Mouse (Mus musculus): ENCODE results near the gene Atp23. TPM values are rescaled to one million over a fixed set of nuclear protein-coding genes. Genes with fewer than 3 reads are reported as not detected.

Gene Atp23
- polyA plus RNA-seq, 1 experiment, result 6.3 TPM

GRCm38 (mm10) chr10:126895891-126896290, 5.3 kb downstream of the Atp23 start:
- 70% methylated on average over 6 of the region's 6 CpGs for WGBS
- no peak overlapping the region for H3K4me3 ChIP-seq (ENCODE audit: low read depth, low read length)
- TF ChIP-seq POLR2A (IDR thresholded peaks at IDR 0.05; ENCODE audit: low read depth, low read length) (no peak), CTCF (IDR thresholded peaks at IDR 0.05; ENCODE audit: extremely low read depth, insufficient read length, insufficient replicate concordance, low read depth, low read length) (no peak)
- peaks cover 19% of the 10 kb centered on the region for H3K36me3 ChIP-seq (ENCODE audit: control insufficient read depth, insufficient read depth, low read length)
- no peak overlapping the region for H3K27ac ChIP-seq (ENCODE audit: insufficient read depth, low read depth, low read length)
- H3K27me3 ChIP-seq (ENCODE audit: control insufficient read depth, insufficient read depth, low read length), result no peaks in the 10 kb centered on the region
- H3K4me1 ChIP-seq (ENCODE audit: control insufficient read depth, insufficient read depth, insufficient read length, low read length), result no peaks in the 10 kb centered on the region

GRCm38 (mm10) chr10:126894061-126894460, 7.1 kb downstream of the Atp23 start:
- WGBS, result 95% methylated on average over 15 of the region's 15 CpGs
- no peak overlapping the region for H3K4me3 ChIP-seq (ENCODE audit: low read depth, low read length)
- no peaks in the 10 kb centered on the region for H3K27me3 ChIP-seq (ENCODE audit: control insufficient read depth, insufficient read depth, low read length)
- no peak for TF ChIP-seq CTCF (IDR thresholded peaks at IDR 0.05; ENCODE audit: extremely low read depth, insufficient read length, insufficient replicate concordance, low read depth, low read length)
- H3K4me1 ChIP-seq (ENCODE audit: control insufficient read depth, insufficient read depth, insufficient read length, low read length), result no peaks in the 10 kb centered on the region
- H3K27ac ChIP-seq (ENCODE audit: insufficient read depth, low read depth, low read length), result no peak overlapping the region
- peaks cover 34% of the 10 kb centered on the region for H3K36me3 ChIP-seq (ENCODE audit: control insufficient read depth, insufficient read depth, low read length)

- TF ChIP-seq POLR2A (IDR thresholded peaks at IDR 0.05; ENCODE audit: low read depth, low read length), result no peak
- no peak for TF ChIP-seq CTCF (IDR thresholded peaks at IDR 0.05; ENCODE audit: extremely low read depth, insufficient read length, insufficient replicate concordance, low read depth, low read length)
- Histone ChIP-seq H3K4me1 (ENCODE audit: control insufficient read depth, insufficient read depth, insufficient read length, low read length) (no peaks in the 10 kb centered on the region), H3K4me3 (ENCODE audit: low read depth, low read length) (no peak overlapping the region), H3K36me3 (ENCODE audit: control insufficient read depth, insufficient read depth, low read length) (peaks cover 37% of the 10 kb centered on the region), H3K27ac (ENCODE audit: insufficient read depth, low read depth, low read length) (no peak overlapping the region), H3K27me3 (ENCODE audit: control insufficient read depth, insufficient read depth, low read length) (no peaks in the 10 kb centered on the region)
- WGBS, result 96% methylated on average over 7 of the region's 7 CpGs
Observed at GRCm38 (mm10) chr10:126893145-126893544, 8.0 kb downstream of the Atp23 start.

- Histone ChIP-seq H3K36me3 (ENCODE audit: control insufficient read depth, insufficient read depth, low read length) (peaks cover 2% of the 10 kb centered on the region; the same call in 1 of the 2 replicates), H3K4me3 (ENCODE audit: low read depth, low read length) (no peak overlapping the region), H3K27ac (ENCODE audit: insufficient read depth, low read depth, low read length) (no peak overlapping the region), H3K4me1 (ENCODE audit: control insufficient read depth, insufficient read depth, insufficient read length, low read length) (no peaks in the 10 kb centered on the region), H3K27me3 (ENCODE audit: control insufficient read depth, insufficient read depth, low read length) (no peaks in the 10 kb centered on the region)
- TF ChIP-seq POLR2A (IDR thresholded peaks at IDR 0.05; ENCODE audit: low read depth, low read length) (no peak), CTCF (IDR thresholded peaks at IDR 0.05; ENCODE audit: extremely low read depth, insufficient read length, insufficient replicate concordance, low read depth, low read length) (no peak)
- 92% methylated on average over 3 of the region's 3 CpGs for WGBS
Observed at GRCm38 (mm10) chr10:126873755-126874154, 27.4 kb downstream of the Atp23 start.

GRCm38 (mm10) chr10:126872256-126872655, 28.9 kb downstream of the Atp23 start:
- TF ChIP-seq CTCF (IDR thresholded peaks at IDR 0.05; ENCODE audit: extremely low read depth, insufficient read length, insufficient replicate concordance, low read depth, low read length), result no peak
- no peak for TF ChIP-seq POLR2A (IDR thresholded peaks at IDR 0.05; ENCODE audit: low read depth, low read length)
- WGBS, result 69% methylated on average over 5 of the region's 5 CpGs
- H3K36me3 ChIP-seq (ENCODE audit: control insufficient read depth, insufficient read depth, low read length), result no peaks in the 10 kb centered on the region
- H3K27ac ChIP-seq (ENCODE audit: insufficient read depth, low read depth, low read length), result no peak overlapping the region
- H3K27me3 ChIP-seq (ENCODE audit: control insufficient read depth, insufficient read depth, low read length), result no peaks in the 10 kb centered on the region; the same call in 1 of the 2 replicates
- H3K4me3 ChIP-seq (ENCODE audit: low read depth, low read length), result no peak overlapping the region
- no peaks in the 10 kb centered on the region for H3K4me1 ChIP-seq (ENCODE audit: control insufficient read depth, insufficient read depth, insufficient read length, low read length)

GRCm38 (mm10) chr10:126869372-126870318, 31.5 kb downstream of the Atp23 start:
- TF ChIP-seq CTCF (IDR thresholded peaks at IDR 0.05; ENCODE audit: extremely low read depth, insufficient read length, insufficient replicate concordance, low read depth, low read length), result peak; percentile 76
- TF ChIP-seq POLR2A (IDR thresholded peaks at IDR 0.05; ENCODE audit: low read depth, low read length), result no peak
- WGBS, result 22% methylated on average over 23 of the region's 23 CpGs
- no peaks in the 10 kb centered on the region; the same call in 1 of the 2 replicates for H3K27me3 ChIP-seq (ENCODE audit: control insufficient read depth, insufficient read depth, low read length)
- no peak overlapping the region for H3K27ac ChIP-seq (ENCODE audit: insufficient read depth, low read depth, low read length)
- H3K36me3 ChIP-seq (ENCODE audit: control insufficient read depth, insufficient read depth, low read length), result no peaks in the 10 kb centered on the region
- H3K4me1 ChIP-seq (ENCODE audit: control insufficient read depth, insufficient read depth, insufficient read length, low read length), result no peaks in the 10 kb centered on the region
- no peak overlapping the region for H3K4me3 ChIP-seq (ENCODE audit: low read depth, low read length)

- WGBS, result 85% methylated on average over 8 of the region's 8 CpGs
- no peak overlapping the region for H3K27ac ChIP-seq (ENCODE audit: insufficient read depth, low read depth, low read length)
Observed at GRCm38 (mm10) chr10:126865284-126865683, 35.9 kb downstream of the Atp23 start.

More at GRCm38 (mm10) chr10:126865284-126865683, 35.9 kb downstream of the Atp23 start:
- no peak overlapping the region for H3K4me3 ChIP-seq (ENCODE audit: low read depth, low read length)
- TF ChIP-seq POLR2A (IDR thresholded peaks at IDR 0.05; ENCODE audit: low read depth, low read length), result no peak
- no peak for TF ChIP-seq CTCF (IDR thresholded peaks at IDR 0.05; ENCODE audit: extremely low read depth, insufficient read length, insufficient replicate concordance, low read depth, low read length)
- H3K27me3 ChIP-seq (ENCODE audit: control insufficient read depth, insufficient read depth, low read length), result no peaks in the 10 kb centered on the region; the same call in 1 of the 2 replicates
- no peaks in the 10 kb centered on the region for H3K4me1 ChIP-seq (ENCODE audit: control insufficient read depth, insufficient read depth, insufficient read length, low read length)
- no peaks in the 10 kb centered on the region for H3K36me3 ChIP-seq (ENCODE audit: control insufficient read depth, insufficient read depth, low read length)
